Mouse (Mus musculus) layer of hippocampus, adult 18-20 months (tissue): ENCODE measurements around the gene Kcng4. TPM values are rescaled to one million over a fixed set of nuclear protein-coding genes. Genes with fewer than 3 reads are reported as not detected.

Experiments used
- DNase-seq, 2 experiments: peaks; one replicate each; pipeline ENCODE4 v3.0.0; 2022; ENCODE audit warnings: low spot score in 2 of 2
- total RNA-seq, 2 experiments: library from RNA; stranded (reverse); gene quantifications; 2 replicates each; pipeline ENCODE4 v1.2.3; 2021

Kcng4 gene
- total RNA-seq, 2 experiments from 2014 or later, result 3.1 to 3.2 TPM

GRCm38 (mm10) chr8:119616811-119617210 is 18.7 kb downstream of the Kcng4 start:
- DNase-seq, result no peak

GRCm38 (mm10) chr8:119616358-119616757 is 19.1 kb downstream of the Kcng4 start:
- no peak for DNase-seq

- no peak for DNase-seq
Observed at GRCm38 (mm10) chr8:119615096-119615495, 20.4 kb downstream of the Kcng4 start.

GRCm38 (mm10) chr8:119612471-119612870 is 23.0 kb downstream of the Kcng4 start, which contains the start of gene Adad2:
Adad2 (plus strand) TSS chr8:119612747.
- no peak for DNase-seq

- DNase-seq, result no peak
Observed at GRCm38 (mm10) chr8:119606224-119606623, 29.3 kb downstream of the Kcng4 start.

GRCm38 (mm10) chr8:119604996-119605395 is 30.5 kb downstream of the Kcng4 start, which contains the start of gene Taf1c:
Taf1c (minus strand) TSS chr8:119605222.
- DNase-seq, result peak; percentile 85 to 96

- DNase-seq, result no peak
Observed at GRCm38 (mm10) chr8:119604398-119604803, 31.1 kb downstream of the Kcng4 start.

GRCm38 (mm10) chr8:119603771-119604170 is 31.7 kb downstream of the Kcng4 start:
- DNase-seq, result no peak

- no peak for DNase-seq
Observed at GRCm38 (mm10) chr8:119591456-119591855, 44.0 kb downstream of the Kcng4 start.

GRCm38 (mm10) chr8:119590348-119590747 is 45.1 kb downstream of the Kcng4 start:
- no peak for DNase-seq

GRCm38 (mm10) chr8:119588844-119589243 is 46.6 kb downstream of the Kcng4 start:
- DNase-seq, result no peak

- no peak for DNase-seq
Observed at GRCm38 (mm10) chr8:119588321-119588720, 47.2 kb downstream of the Kcng4 start.

GRCm38 (mm10) chr8:119585901-119586300 is 49.6 kb downstream of the Kcng4 start:
- no peak for DNase-seq

- no peak for DNase-seq
Observed at GRCm38 (mm10) chr8:119580441-119581161, 54.9 kb downstream of the Kcng4 start.

- no peak for DNase-seq
Observed at GRCm38 (mm10) chr8:119579096-119579495, 56.4 kb downstream of the Kcng4 start.

- DNase-seq, result no peak
Observed at GRCm38 (mm10) chr8:119575366-119575726, 60.1 kb downstream of the Kcng4 start.

GRCm38 (mm10) chr8:119574437-119575365 is 60.8 kb downstream of the Kcng4 start, which contains the start of the genes Hsdl1 and Dnaaf1:
Hsdl1 (minus strand) TSS chr8:119575183.
Dnaaf1 (plus strand) TSS chr8:119575235.
- peak; percentile 92 to 96 for DNase-seq

Other genes with a start within 250 kb of the Kcng4 start
- gene Mlycd, start 240.8 kb downstream of the Kcng4 start, total RNA-seq, result 10 to 100 TPM; 28.2 to 28.7 TPM
- under 1 TPM; 0.58 to 0.67 TPM for gene Osgin1, start 201.6 kb downstream of the Kcng4 start, total RNA-seq
- 100 to 1,000 TPM; 124 to 125 TPM for gene Necab2, start 189.0 kb downstream of the Kcng4 start, total RNA-seq
- under 1 TPM; 0.17 to 0.20 TPM for gene Slc38a8, start 134.0 kb downstream of the Kcng4 start, total RNA-seq
- gene Mbtps1, start 76.9 kb downstream of the Kcng4 start, total RNA-seq, result 10 to 100 TPM; 68.3 to 74.0 TPM
- 10 to 100 TPM; 49.3 to 54.0 TPM for gene Hsdl1, start 60.5 kb downstream of the Kcng4 start, total RNA-seq
- under 1 TPM; 0.25 to 0.32 TPM for gene Dnaaf1, start 60.4 kb downstream of the Kcng4 start, total RNA-seq
- 10 to 100 TPM; 11.3 TPM for gene Taf1c, start 30.5 kb downstream of the Kcng4 start, total RNA-seq
- gene Adad2, start 22.9 kb downstream of the Kcng4 start, total RNA-seq, result under 1 TPM; 0.18 to 0.42 TPM
- 1 to 10 TPM; 6.8 to 7.7 TPM for gene Wfdc1, start 30.7 kb upstream of the Kcng4 start, total RNA-seq
- gene Atp2c2, start 64.3 kb upstream of the Kcng4 start, total RNA-seq, result 1 to 10 TPM; 1.6 to 2.2 TPM
- 10 to 100 TPM; 13.8 to 15.1 TPM for gene Tldc1, start 142.7 kb upstream of the Kcng4 start, total RNA-seq
- 100 to 1,000 TPM; 151 to 155 TPM for gene Cotl1, start 204.9 kb upstream of the Kcng4 start, total RNA-seq
- gene Klhl36, start 226.6 kb upstream of the Kcng4 start, total RNA-seq, result 1 to 10 TPM; 8.1 to 8.6 TPM